Mouse (Mus musculus): Measurements from ENCODE around the gene Kalrn.

Gene Kalrn

DNA sequence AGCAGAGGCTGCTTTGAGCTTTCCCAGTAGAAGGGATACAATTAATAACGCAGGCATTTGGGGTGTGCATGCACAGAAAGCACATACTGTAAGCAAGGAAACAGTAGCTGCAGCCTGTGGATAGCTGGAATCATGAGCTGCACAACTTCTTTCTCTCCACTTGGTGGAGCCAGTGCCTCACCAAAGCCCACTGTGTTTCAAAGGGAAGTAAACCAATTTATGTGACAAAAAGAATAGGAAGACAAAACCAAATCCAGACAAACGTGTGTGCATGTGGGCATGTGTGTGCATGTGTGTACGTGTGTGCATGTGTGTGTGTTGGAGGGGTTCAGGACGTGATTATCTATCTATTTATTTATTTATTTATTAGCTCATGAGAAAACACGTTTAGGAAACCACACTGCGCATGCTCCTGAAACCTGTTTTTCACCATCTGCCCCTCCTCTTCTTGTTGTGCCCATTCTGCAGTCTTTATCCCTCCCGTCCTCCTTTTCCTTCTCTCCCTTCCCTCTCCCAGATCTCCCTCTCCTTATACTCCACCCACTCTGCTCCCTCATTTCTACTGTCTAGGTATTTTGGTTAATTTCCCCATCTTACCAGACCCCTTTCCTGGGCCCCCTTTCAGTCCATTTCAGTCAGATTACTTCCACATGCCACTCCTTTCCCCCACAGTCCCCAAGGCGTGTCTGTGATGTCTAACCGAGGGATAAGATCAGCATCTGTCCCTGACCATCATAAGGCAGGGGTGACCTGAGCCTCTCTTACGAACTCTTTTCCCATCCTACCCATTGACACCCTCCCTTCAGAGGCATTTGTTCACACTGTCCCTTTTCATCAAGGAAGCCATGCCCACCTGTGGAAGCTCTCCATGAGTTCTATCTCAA is 380.1 kb downstream of the Kalrn start:
- DNase-seq (ENCODE audit: low read depth, low spot score), result peak; percentile 67

DNA sequence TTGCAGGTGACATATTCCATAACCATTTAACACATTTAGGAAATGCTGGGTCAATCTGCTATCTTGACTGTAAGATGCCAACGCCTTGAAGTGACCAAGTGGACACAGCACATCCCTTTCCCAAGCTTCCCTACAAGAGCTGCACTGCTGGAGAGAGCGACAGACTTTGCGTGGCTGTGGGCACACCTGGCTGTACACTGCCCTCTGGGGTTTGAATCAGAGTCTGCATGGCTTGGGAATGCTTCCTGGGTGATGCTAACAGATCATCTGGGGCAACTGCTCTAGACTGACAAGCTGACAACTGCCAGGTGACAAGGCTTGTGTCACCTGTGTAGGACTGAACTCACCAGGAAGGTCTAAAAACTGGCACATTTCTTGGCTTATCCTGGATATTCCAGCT is 388.6 kb downstream of the Kalrn start:
- DNase-seq (ENCODE audit: low read depth, low spot score), result no peak

- DNase-seq (ENCODE audit: low read depth, low spot score), result no peak
Observed at GRCm38 (mm10) chr16:34183186-34183585, 390.1 kb downstream of the Kalrn start.

- no peak for DNase-seq (ENCODE audit: low read depth, low spot score)
Observed at GRCm38 (mm10) chr16:34175625-34176024, 397.7 kb downstream of the Kalrn start.

GRCm38 (mm10) chr16:34172572-34173181 is 400.7 kb downstream of the Kalrn start:
- no peak for DNase-seq (ENCODE audit: low read depth, low spot score)

DNA sequence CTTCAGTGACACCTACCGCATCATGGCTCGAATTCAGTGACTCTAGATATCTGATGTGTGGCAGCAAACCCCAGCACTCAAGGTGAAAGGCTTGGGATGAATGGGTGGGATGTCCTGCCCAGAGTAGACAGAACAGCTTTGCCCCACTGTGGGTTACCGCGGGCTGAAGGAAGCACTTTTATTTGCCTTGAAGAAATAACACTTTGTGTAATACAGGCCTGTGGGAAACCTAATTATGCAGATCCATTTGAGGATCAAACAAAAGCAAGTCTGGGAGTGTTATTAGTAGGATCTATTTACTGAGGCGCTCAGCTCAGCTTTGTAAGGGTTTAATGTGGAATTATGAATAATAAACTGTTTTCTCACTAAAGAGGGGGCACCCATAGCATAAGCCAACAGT is 406.3 kb downstream of the Kalrn start:
- no peak for DNase-seq (ENCODE audit: low read depth, low spot score)

GRCm38 (mm10) chr16:34163086-34163485 is 410.2 kb downstream of the Kalrn start:
- no peak for DNase-seq (ENCODE audit: low read depth, low spot score)

GRCm38 (mm10) chr16:34159576-34159975 is 413.8 kb downstream of the Kalrn start:
- DNase-seq (ENCODE audit: low read depth, low spot score), result no peak

- DNase-seq (ENCODE audit: low read depth, low spot score), result no peak
Observed at GRCm38 (mm10) chr16:34157386-34158135, 415.8 kb downstream of the Kalrn start.

- DNase-seq (ENCODE audit: low read depth, low spot score), result no peak
Observed at GRCm38 (mm10) chr16:34155696-34156095, 417.6 kb downstream of the Kalrn start.

GRCm38 (mm10) chr16:34154903-34155302 is 418.4 kb downstream of the Kalrn start:
- no peak for DNase-seq (ENCODE audit: low read depth, low spot score)

DNA sequence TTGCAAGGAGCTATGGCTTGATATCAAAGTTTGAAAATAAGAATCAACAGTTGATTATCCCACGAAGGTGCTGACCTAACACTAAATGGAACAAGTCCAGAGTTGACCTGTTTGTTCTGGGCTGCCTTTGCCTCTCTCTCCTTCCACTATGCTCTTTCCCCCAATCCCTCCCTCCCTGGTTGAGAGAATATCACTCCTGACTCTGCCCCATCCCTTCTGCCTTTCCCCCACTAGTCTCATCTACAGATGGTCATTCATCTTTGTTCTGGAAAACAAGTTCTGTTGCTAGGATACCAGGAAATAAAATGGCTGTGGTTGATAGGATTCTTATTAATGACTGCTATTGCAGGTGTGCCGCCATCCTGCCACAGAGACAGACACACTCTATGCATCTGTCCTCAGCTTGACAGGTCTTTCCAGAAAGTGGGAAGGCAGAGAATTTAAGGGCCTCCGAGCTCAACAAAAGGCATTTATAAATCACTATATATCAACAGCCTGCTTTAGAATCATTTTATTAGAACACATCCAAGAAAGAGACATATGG is 421.7 kb downstream of the Kalrn start:
- DNase-seq (ENCODE audit: low read depth, low spot score), result no peak

DNA sequence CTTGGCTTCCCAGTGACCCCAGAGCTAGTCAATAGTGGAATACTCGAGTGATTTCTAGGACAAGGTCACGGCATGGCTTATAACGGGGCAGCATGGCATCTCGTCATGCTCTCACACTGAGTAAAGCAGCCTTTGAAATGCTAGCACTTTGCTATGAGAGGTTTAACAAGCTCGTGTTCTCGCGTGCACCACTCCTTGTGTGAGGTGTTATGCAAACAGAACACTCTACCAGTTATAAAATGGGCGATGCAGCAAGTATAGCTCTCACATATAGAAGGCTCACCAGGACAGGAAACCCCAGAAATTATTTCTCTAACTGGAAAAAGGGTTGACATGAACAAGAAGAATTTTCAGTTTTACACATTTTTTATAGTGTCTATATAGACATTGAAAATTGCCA is 431.7 kb downstream of the Kalrn start:
- DNase-seq (ENCODE audit: low read depth, low spot score), result no peak

DNA sequence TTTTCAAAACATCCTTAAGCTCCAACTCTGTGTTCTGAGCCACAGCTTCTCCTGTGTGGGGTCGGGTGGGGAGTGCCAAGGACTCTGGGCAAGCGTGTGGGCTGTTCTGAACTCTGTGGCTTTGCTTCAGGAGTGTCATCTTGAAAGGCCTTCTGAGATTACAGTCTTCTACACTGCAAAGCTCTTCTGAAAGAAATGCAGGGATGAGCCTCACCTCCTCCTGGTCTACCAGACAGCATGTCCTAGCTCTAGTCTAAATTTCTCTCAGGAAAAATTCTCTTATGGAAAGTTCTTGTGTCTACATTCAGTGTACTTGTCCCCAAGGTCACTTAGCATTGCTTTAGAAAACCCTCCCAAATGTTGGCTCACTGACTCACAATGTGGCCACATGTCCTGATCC is 438.3 kb downstream of the Kalrn start:
- DNase-seq (ENCODE audit: low read depth, low spot score), result no peak

GRCm38 (mm10) chr16:34134628-34135027 is 438.7 kb downstream of the Kalrn start:
- no peak for DNase-seq (ENCODE audit: low read depth, low spot score)

- DNase-seq (ENCODE audit: low read depth, low spot score), result peak; percentile 51
Observed at GRCm38 (mm10) chr16:34125595-34125994, 447.7 kb downstream of the Kalrn start.

DNA sequence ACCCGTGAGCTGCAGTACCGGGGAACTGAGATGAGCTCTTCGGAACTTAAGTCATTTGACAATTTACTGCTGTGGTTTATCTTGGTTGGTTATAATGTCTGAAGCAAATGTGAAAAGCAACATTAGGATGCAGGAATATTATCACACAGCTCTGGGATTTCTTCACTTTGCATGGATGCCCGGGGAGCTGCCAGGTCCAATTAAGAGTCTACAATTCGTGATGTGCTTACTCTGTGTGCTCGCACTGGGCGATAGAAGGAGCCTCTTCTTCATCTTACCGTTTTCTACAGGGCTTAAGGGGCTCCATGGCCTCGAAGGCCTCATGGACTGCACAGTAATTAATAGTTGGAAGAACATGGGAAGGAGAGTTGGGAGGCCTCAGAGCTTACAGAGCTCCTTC is 450.8 kb downstream of the Kalrn start:
- no peak for DNase-seq (ENCODE audit: low read depth, low spot score)

GRCm38 (mm10) chr16:34121288-34121687 is 452.0 kb downstream of the Kalrn start:
- DNase-seq (ENCODE audit: low read depth, low spot score), result no peak

DNA sequence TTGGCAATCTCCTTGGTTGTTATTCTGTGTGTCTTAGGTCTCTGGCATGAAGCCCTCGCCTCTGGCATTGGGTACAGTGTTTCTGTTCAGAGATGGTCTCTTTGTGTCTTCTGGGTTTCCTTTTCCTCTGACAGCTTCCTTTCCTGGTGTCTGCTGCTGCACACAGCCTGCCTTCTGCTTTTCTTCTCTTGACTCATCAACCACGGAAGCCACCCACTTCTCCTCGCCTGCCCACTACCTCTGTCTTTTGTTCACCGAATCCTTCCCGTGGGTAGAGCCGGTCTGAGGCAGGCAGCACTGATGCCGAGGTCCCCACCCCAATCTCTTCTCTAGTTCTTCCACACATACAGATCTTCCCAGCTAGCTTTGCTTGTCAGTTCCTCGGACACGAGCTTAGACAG is 452.5 kb downstream of the Kalrn start:
- no peak for DNase-seq (ENCODE audit: low read depth, low spot score)

DNA sequence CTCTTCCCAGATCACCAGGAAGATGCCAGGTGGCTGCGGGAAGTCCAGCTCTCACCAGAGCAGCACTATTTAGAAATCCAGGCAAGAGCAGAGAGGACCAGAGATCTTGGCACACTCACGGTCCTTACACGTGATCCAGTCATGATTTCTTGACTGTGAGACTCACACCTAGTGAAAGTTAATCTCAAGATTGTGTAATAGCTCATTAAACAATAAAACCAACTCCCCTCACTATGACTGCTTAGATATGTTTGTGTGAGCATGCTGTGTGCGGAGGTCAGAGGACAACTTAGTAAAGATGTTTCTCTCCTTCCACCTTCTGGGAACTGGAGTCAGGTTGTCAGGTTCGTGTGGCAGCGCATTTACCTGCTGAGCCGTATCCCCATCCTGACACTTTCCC is 453.5 kb downstream of the Kalrn start:
- DNase-seq (ENCODE audit: low read depth, low spot score), result no peak

DNA sequence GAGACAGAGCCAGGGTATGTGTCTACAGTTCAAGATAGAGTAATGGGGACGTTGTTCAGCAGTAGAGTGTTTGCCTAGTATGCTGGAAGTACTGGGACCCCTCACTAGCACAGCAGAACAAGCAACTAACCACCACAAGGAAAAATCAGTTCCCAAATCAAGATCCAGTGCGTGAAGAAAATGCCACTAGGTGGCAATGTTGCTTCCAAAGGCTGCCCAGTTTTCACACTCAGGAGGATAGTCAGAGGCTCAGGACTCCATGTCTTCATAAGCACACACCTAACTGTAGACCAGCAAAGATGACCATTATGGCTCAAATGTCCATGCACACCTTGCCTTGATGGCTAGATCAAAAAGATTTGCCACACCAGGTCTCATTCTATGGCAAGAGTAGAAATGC is 454.0 kb downstream of the Kalrn start:
- no peak for DNase-seq (ENCODE audit: low read depth, low spot score)

DNA sequence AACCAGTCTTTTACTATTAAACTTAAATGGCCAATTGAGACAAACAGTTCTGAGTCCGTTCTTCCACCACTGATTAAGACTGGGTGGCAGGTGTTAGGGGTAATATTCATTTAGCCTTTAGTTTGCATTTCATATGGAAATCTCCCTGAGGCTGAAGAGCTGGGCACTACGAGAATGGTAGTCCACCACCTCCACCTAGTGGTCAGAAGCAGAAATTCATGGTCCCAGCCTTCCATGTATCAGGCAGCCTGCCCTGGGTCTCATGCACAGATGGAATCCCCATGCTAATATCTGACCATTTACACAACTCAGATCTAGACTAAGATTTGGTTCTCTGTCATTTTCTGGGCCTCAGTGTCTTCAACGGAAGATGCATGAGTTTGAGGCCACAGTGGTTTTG is 458.7 kb downstream of the Kalrn start:
- no peak for DNase-seq (ENCODE audit: low read depth, low spot score)
